Mouse (Mus musculus) right cerebral cortex, postnatal 36 days (tissue): ENCODE data around the gene Setd1a.
"Not testable (repeated sequence)": the region's sequence is repeated elsewhere in the genome, so short reads cannot be mapped to it uniquely, and the experiment has no call there.

Experiments
- DNase-seq, 2 experiments: peaks; one replicate each; pipeline ENCODE4 v3.0.0; 2022; ENCODE audit warnings: low spot score in 2 of 2, mixed read lengths in 1 of 2

Setd1a gene

DNA sequence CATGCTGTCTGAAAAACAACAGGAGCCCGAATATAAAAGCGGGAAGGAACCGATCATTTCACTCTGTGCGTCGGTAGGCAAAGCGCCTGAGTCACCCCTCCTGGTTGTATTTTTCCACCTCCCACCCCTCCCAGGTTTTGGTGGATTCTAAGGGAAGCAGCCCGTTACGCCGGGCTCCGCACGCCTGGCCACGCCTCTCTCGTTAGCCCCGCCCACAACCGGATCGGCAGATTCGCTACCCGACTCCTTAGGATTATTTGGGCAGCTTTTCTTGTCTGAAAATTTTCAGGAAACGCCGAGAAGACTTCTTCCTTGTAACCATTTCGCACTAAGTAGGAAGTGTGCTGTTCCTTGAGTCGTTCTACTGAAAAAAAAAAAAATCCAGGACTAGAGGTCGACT lies at the start of gene Setd1a:
Gene Setd1a (plus strand): TSS at position 245 of the 400 bp plus-strand sequence.
- peak; percentile 77 to 84 for DNase-seq

DNA sequence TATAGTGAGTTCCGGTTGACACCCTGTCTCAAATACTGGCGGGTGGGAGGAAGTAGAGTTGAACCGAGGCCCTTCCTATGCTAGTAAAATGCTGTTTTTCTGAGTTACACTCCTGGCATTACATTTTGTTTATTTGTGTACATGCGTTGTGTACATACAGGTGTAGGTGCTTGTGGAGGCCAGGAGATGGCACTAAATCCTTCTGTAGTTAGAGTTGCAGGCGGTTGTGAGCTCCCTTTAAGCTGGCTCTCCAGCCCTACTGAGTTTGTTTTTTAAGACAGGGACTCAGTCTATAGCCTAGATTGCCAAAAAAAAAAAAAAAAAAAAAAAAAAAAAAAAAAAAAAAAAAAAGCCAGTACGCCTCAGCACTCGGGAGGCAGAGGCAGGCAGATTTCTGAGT lies 48.6 kb upstream of the Setd1a start:
- DNase-seq: no peak

- no peak for DNase-seq
Measured at GRCm38 (mm10) chr7:127730170-127730569, 46.3 kb upstream of the Setd1a start.

GRCm38 (mm10) chr7:127732066-127732465 lies 44.4 kb upstream of the Setd1a start, which contains the start of gene Ctf2:
Gene Ctf2 (minus strand): TSS chr7:127732166.
- not testable (repeated sequence) for DNase-seq

DNA sequence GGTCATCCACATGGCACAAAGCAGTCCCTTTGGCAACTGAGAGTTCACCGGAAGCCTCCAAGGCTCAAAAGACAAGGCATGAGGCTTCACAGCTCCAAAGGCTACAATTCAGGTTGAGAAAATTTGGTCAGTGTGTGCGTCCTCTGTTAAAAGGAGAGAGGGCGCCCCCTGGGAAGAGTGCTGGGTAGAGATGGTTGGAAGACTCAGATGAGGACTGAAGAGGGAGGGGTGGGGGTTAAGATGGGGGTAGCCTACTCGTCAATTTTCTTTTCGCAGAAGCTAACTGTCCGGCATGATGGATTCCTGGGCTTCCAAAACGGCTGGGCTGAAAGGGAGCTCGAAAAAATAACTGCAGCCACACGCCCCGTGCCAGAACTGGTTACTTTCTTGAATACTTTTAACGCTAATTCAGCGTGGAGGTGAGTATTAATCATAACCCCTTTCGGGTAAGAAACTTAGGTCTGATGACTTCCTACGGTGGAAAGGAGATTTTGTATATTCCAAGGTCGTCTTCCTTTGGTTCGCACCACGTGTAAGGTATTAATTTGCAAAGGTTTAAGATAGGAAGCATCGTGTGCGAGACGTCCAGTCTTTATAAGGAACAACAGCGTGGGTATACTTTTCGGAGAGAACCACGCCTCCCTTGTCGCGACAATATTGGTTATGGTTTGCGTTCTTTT lies 32.0 kb upstream of the Setd1a start, which contains the start of gene Fbxl19:
Gene Fbxl19 (plus strand): TSS at position 178 of the 680 bp plus-strand sequence.
- peak; percentile 60 for DNase-seq

DNA sequence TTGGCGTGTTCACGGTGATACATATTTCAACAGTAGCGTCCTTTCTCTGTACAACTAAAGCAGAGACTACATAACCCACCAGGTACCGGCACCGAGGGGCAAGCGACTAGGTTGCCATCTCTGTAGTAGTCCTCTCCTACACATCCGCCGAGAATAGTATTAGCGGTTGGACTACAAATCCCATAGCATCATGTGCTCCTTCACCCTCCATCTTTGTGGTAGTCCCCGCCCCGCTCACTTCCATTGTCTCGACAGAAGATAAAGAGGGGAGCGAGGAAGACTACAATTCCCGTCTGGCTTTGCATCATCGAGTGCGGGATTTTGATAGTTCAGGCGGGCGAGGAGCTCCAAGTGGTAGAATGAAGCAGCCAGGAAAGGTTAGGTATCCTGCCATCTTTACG lies 31.2 kb upstream of the Setd1a start:
- peak; percentile 92 to 97 for DNase-seq

DNA sequence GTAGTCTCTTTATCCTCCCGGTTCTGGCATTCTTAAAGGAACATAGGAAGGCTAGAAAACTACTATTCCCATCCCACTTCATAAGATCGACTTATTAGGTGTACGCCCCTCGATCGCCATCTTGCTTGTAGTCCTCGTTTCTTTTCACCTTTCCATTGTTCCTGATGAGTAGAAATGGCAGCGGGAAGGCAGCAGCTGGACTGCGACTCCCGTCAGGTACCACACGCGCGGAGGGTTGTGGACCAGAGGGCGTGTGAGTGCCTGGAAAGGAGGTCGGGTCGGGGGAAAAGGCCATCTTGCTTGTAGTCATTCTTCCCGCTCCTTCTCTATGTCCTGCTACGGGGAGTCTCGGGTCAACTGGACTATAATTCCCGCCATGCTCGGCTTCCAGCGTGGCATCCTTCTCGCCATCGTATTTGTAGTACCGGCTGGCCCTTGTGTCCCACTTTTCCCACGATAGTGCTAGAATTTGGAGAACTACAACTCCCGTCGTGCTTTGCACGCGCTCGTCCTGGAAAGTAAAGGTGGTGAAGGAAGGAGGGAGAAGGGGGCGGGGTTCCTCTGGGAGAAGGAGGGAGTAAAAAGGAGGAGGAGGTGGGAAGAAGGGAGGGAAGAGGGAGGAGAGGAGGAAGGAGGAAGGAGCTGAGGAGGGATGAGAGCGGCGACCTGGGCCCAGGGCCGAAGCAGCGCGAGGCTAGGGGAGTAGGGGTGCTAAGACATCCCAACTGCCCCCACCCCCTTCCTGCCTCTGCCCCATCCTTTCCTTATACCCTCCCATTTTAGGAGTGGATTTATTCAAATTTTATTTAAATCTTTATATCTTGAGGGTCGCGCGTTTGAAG lies 30.6 kb upstream of the Setd1a start:
- DNase-seq: peak; percentile 98 to 99

DNA sequence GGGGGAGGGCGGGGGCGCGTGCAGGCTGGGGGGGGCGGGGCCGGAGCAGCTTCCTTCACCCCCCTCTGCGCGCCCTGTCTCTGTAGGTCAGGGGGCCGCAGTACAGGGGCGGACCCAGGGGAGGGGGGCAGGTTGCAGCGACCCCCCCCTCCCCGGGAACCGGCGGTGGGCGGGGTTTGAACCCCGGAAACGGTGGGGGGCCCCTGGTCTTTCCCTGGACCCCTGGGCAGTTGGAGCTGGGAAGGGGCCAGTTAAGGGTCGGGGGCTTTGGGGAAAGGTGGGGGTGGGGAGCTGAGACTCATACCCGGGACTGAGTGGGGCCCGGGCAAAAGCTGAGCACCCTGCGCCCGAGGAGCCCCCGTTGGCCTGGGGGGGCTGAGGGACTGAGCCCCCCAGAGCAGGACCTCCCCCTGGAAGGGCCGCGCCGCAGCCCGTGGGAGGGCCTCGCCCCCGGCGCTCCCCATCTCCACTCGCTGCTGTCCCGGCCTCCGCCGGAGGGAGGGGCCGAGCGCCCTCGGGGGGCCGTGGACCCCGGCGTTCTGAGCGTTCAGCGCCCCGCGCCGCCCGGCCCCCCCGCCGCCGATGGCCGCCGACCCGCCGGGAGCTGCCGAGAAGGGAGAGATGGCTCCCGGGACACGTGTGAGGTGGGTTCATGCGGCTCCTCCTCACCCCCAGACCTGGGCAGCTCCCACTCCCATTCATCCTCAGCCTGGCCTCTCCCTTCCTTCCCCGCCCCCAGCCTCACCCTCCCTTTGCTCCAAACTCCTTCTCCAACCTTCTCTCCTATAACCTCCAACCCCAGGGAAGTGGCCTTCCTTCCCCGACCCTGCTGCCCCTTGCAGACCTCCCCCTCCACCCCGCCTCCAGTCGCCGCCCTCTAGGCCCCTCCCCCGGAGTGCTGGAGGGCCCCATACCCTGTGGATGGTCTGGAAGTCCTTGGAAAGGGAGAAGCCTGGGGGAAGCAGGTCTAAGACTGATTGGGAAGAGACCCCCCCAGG lies 29.7 kb upstream of the Setd1a start:
- DNase-seq: no peak

DNA sequence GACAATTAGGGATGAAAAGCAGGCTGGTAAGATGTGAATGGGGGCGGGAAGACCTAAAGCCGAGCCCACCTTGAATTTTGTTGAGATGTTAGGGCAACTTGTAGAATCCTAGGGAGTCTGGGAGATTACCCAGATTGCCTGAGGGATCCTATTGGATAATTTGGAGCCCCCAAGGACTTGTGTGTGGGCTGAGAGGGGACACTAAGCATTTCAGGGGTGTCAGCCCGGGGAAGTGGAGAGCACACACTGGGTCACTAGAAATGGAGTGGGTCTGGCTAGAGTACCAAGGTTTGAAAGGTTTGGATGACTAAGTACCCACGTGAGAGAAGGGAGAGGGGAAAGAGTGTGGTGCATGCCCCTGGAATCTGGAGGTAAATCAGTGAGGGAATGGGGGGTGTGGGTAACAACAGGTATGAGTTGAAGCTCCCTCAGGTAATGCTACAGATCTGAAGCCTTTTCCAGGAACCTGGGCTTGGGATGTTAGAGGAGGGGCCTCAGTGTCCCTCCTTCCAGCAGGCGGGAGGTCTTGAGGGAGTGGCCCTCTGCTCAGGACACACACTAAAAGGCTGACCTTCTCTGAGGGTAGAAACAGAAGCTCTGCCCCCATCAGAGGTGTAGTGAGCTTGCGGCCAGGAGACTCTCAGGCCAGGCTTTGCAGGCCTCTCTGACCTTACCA lies 28.8 kb upstream of the Setd1a start:
- no peak for DNase-seq

- no peak for DNase-seq
Measured at GRCm38 (mm10) chr7:127748235-127748560, 28.3 kb upstream of the Setd1a start.

DNA sequence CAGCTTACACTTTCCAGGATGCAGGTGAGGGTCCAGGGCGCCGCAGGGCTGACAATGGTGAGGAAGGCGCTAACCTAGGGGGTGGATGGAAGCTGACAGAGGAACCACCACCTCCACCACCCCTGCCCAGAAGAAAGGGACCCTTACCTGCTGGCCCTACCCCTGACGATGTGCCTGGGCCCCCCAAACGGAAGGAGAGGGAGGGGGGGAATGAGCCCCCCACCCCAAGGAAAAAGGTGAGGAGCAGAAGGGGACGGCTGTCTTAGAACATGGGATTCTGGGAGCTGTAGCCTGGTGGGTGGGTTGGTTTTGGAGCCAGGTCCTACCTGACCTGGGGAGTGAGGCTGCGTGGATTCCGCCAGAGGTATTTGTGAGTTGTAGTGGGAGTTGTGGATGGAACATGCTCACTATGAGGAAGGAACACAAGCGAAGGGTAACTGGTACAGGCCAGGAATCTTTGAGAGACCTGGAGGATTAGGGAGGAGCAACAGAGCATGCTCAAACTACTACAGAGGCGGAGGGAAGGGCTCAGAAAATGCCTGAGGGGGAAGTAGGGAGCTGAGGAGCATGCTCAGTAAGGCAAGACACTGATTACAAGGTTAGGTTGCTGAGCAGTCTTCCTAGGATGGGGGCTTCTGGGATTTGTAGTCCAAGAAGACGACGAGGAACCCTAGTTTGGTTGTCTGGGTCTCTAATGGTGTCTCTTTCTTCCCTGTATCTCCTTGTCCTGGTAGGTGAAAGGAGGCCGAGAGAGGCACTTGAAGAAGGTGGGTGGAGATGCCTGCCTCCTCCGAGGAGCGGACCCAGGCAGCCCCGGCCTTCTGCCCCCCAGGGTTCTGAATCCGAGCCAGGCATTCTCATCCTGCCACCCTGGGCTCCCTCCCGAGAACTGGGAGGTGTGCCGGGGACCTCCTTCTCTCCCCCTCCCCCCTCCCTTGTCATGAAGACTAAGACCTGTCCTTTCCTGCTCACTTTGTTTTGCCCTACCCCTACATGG lies 26.0 kb upstream of the Setd1a start:
- DNase-seq: peak in 1 of 2 experiments; percentile 67

- DNase-seq: no peak
Measured at GRCm38 (mm10) chr7:127751619-127752018, 24.9 kb upstream of the Setd1a start.

- no peak for DNase-seq
Measured at GRCm38 (mm10) chr7:127752069-127752468, 24.4 kb upstream of the Setd1a start.

GRCm38 (mm10) chr7:127753158-127753557 lies 23.3 kb upstream of the Setd1a start:
- no peak for DNase-seq

DNA sequence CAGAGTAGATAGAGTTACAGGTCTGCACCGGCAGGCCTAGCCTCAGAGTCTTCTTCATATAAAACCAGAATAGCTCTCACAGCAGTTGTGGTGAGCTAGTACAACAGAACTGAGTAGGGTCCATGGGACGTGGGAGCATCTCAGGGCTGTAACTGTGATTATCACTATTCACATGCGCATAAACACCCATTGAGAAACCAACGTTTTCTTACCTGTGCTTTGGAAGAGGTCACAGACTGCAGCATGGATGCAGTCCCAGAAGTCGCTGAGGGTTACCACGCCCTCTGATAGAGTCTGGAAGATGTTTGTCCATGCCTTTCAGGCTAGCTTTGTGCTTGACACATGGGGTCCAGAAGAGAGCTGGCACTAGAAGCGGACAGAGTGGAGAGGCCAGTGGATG lies 22.7 kb upstream of the Setd1a start:
- no peak for DNase-seq

- DNase-seq: no peak
Measured at GRCm38 (mm10) chr7:127759716-127760115, 16.8 kb upstream of the Setd1a start.

DNA sequence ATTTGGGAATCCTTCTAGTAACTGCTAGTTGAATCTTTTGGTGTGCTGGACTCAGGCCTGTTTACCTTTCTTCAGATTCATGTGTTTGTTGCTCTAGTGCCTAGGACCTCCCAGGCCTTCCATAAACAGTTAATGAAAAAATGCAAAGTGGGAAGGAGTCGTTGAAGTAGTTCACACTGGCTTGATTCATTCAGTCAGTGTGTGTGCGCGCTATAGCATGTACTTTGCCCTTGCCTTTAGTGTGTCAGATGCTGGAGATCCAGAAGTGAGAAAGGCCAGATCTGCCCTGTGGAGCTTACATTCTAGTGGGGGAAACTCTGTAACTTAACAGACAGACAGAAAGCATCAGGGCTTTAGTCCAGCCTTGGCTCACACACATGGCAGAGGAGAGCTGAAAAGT lies 16.0 kb upstream of the Setd1a start:
- no peak for DNase-seq

- DNase-seq: no peak
Measured at GRCm38 (mm10) chr7:127761026-127761425, 15.4 kb upstream of the Setd1a start.

GRCm38 (mm10) chr7:127763642-127764041 lies 12.8 kb upstream of the Setd1a start:
- DNase-seq: no peak

- no peak for DNase-seq
Measured at GRCm38 (mm10) chr7:127765756-127766155, 10.7 kb upstream of the Setd1a start.
